Mouse (Mus musculus) kidney, postnatal 0 days (tissue): ENCODE data around the gene Rad51. TPM values are rescaled to one million over a fixed set of nuclear protein-coding genes. Genes with fewer than 3 reads are reported as not detected.

Experiments
- ATAC-seq: fragments of 200-750 bp; cut with Nextera tagmentation; replicated peaks from 2 replicates; pipeline ENCODE4 v1.8.0; 2017; ENCODE audit warnings: low read depth, moderate number of reproducible peaks, moderate TSS enrichment, moderate library complexity; ENCODE audit not compliant: low FRiP score
- DNase-seq: peaks from one replicate; pipeline ENCODE4 v3.0.0-alpha.2; 2016; ENCODE audit warnings: low spot score
- H3K27ac ChIP-seq: fragments of 300-500 bp; sonication (generic); 2 replicates; pipeline ENCODE4 v1.5.1; 2014; ENCODE audit warnings: mild to moderate bottlenecking
- H3K27me3 ChIP-seq: fragments of 300-500 bp; sonication (generic); 2 replicates; pipeline ENCODE4 v1.6.1; 2014; ENCODE audit warnings: low read length, mixed read lengths; ENCODE audit not compliant: insufficient read depth
- H3K36me3 ChIP-seq: fragments of 300-500 bp; sonication (generic); 2 replicates; pipeline ENCODE4 v1.6.1; 2014; ENCODE audit warnings: low read length, mixed read lengths; ENCODE audit not compliant: insufficient read depth
- H3K4me1 ChIP-seq: fragments of 300-500 bp; sonication (generic); replicated peaks from 2 replicates; pipeline ENCODE4 v1.6.1; 2014; ENCODE audit warnings: antibody characterized with exemption, low read length, mixed read lengths; ENCODE audit not compliant: insufficient read depth
- H3K4me2 ChIP-seq: fragments of 300-500 bp; sonication (generic); 2 replicates; pipeline ENCODE4 v1.6.1; 2014; ENCODE audit warnings: mild to moderate bottlenecking, low read length, moderate library complexity, mixed read lengths
- H3K4me3 ChIP-seq: fragments of 300-500 bp; sonication (generic); replicated peaks from 2 replicates; pipeline ENCODE4 v1.5.1; 2014; ENCODE audit warnings: low read depth, low read length
- H3K9ac ChIP-seq: fragments of 300-500 bp; sonication (generic); 2 replicates; pipeline ENCODE4 v1.6.1; 2014; ENCODE audit warnings: low read depth, low read length
- H3K9me3 ChIP-seq: fragments of 300-500 bp; sonication (generic); replicated peaks from 2 replicates; pipeline ENCODE4 v1.6.1; 2016; ENCODE audit warnings: low read length, inconsistent platforms, mixed read lengths
- CTCF ChIP-seq: IDR thresholded peaks from 2 replicates; pipeline ENCODE4 v1.5.1; 2016; ENCODE audit warnings: antibody characterized with exemption, low read depth, mild to moderate bottlenecking, moderate library complexity
- WGBS: fragments of 180-500 bp; shearing (Covaris S2); extraction: QIAGEN DNeasy Blood & Tissue Kit; methylation state at CpG from one replicate; pipeline ENCODE4 v1.1.7; 2014; 5-methylcytosine and 5-hydroxymethylcytosine counted together
- polyA plus RNA-seq: library from polyadenylated mRNA; unstranded; fragments of >200 nt; fragmentation: Nextera tagmentation; extraction: Ambion mirVana; gene quantifications from 2 replicates; pipeline ENCODE4 v1.2.1, GENCODE M21; 2015

Gene Rad51
- polyA plus RNA-seq, 1 experiment from 2014 or later: 17.0 TPM

- no peak overlapping the region for H3K9ac ChIP-seq
- no peak for ATAC-seq
- H3K4me3 ChIP-seq: no peak overlapping the region
- no peak overlapping the region for H3K4me2 ChIP-seq
- 79% methylated on average over 6 of the region's 6 CpGs for WGBS
- no peak for DNase-seq
- H3K9me3 ChIP-seq: no peaks in the 10 kb centered on the region
- H3K4me1 ChIP-seq: peaks cover 7% of the 10 kb centered on the region; the same call in 1 of the 2 replicates
- no peak for TF ChIP-seq CTCF
- H3K27me3 ChIP-seq: no peaks in the 10 kb centered on the region
- no peak overlapping the region for H3K27ac ChIP-seq
- peaks cover 33% of the 10 kb centered on the region; the same call in 1 of the 2 replicates for H3K36me3 ChIP-seq
These were observed 39.7 kb downstream of the Rad51 start for GRCm38 (mm10) chr2:119152255-119152654.

GRCm38 (mm10) chr2:119154683-119155082 lies 42.1 kb downstream of the Rad51 start:
- Histone ChIP-seq H3K4me1 (peaks cover 11% of the 10 kb centered on the region; the same call in 1 of the 2 replicates), H3K36me3 (peaks cover 27% of the 10 kb centered on the region; the same call in 1 of the 2 replicates), H3K27me3 (no peaks in the 10 kb centered on the region), H3K9ac (no peak overlapping the region), H3K4me2 (no peak overlapping the region), H3K27ac (no peak overlapping the region), H3K9me3 (no peaks in the 10 kb centered on the region), H3K4me3 (no peak overlapping the region)
- no peak for TF ChIP-seq CTCF
- ATAC-seq: no peak
- 62% methylated on average over 2 of the region's 2 CpGs for WGBS
- no peak for DNase-seq

- Histone ChIP-seq H3K4me2 (peak overlapping the region; percentile 88; the same call in 1 of the 2 replicates), H3K27me3 (no peaks in the 10 kb centered on the region), H3K9me3 (no peaks in the 10 kb centered on the region), H3K4me3 (no peak overlapping the region), H3K36me3 (peaks cover 22% of the 10 kb centered on the region; the same call in 1 of the 2 replicates), H3K4me1 (peaks cover 11% of the 10 kb centered on the region; the same call in 1 of the 2 replicates), H3K9ac (0 out of 2 replicates have a peak overlapping the region, but pooled peaks have one; percentile 89), H3K27ac (no peak overlapping the region)
- WGBS: 74% methylated on average over 9 of the region's 9 CpGs
- ATAC-seq (no peak), DNase-seq (no peak)
- no peak for TF ChIP-seq CTCF
These were observed 42.8 kb downstream of the Rad51 start for GRCm38 (mm10) chr2:119155388-119155787.

- H3K4me1 ChIP-seq: peaks cover 11% of the 10 kb centered on the region; the same call in 1 of the 2 replicates
- H3K27me3 ChIP-seq: no peaks in the 10 kb centered on the region
- no peak for TF ChIP-seq CTCF
- H3K36me3 ChIP-seq: peaks cover 14% of the 10 kb centered on the region; the same call in 1 of the 2 replicates
- DNase-seq (peak; percentile 14), ATAC-seq (peak; percentile 41)
- H3K4me2 ChIP-seq: peak overlapping the region; percentile 88
- 4% methylated on average over 34 of the region's 34 CpGs for WGBS
- peak overlapping the region; percentile 80 for H3K4me3 ChIP-seq
- no peaks in the 10 kb centered on the region for H3K9me3 ChIP-seq
- H3K9ac ChIP-seq: peak overlapping the region; percentile 89
- peak overlapping the region; percentile 72 for H3K27ac ChIP-seq
These were observed 43.6 kb downstream of the Rad51 start for GRCm38 (mm10) chr2:119156081-119156680.

- H3K4me3 ChIP-seq: peak within 1 kb of the TSS; percentile 80
- H3K27ac ChIP-seq: peak within 1 kb of the TSS; percentile 72
- H3K9me3 ChIP-seq: no peaks in the 10 kb centered on the region
- peak within 1 kb of the TSS; percentile 89 for H3K9ac ChIP-seq
- peaks cover 11% of the 10 kb centered on the region; the same call in 1 of the 2 replicates for H3K4me1 ChIP-seq
- H3K4me2 ChIP-seq: peak within 1 kb of the TSS; percentile 88
- peak; percentile 89 for ATAC-seq
- under 1% methylated on average over 57 of the region's 57 CpGs for WGBS
- peak; percentile 95 for DNase-seq
- peaks cover 10% of the 10 kb centered on the region; the same call in 1 of the 2 replicates for H3K36me3 ChIP-seq
- TF ChIP-seq CTCF: no peak; the same call in 1 of the 2 replicates
- no peaks in the 10 kb centered on the region for H3K27me3 ChIP-seq
These were observed 44.3 kb downstream of the Rad51 start, which contains the start of gene Rmdn3 for GRCm38 (mm10) chr2:119156681-119157572. Gene Rmdn3 (minus strand): TSS chr2:119157034.

GRCm38 (mm10) chr2:119157836-119158235 lies 45.2 kb downstream of the Rad51 start:
- Histone ChIP-seq H3K9me3 (no peaks in the 10 kb centered on the region), H3K4me3 (no peak overlapping the region), H3K36me3 (peaks cover 8% of the 10 kb centered on the region; the same call in 1 of the 2 replicates), H3K9ac (no peak overlapping the region), H3K4me2 (no peak overlapping the region), H3K4me1 (peaks cover 11% of the 10 kb centered on the region; the same call in 1 of the 2 replicates), H3K27ac (no peak overlapping the region), H3K27me3 (no peaks in the 10 kb centered on the region)
- no peak for ATAC-seq
- no peak for DNase-seq
- TF ChIP-seq CTCF: no peak
